9 mouse cellular contexts compared by ENCODE assay signal in the genomic region with DNA sequence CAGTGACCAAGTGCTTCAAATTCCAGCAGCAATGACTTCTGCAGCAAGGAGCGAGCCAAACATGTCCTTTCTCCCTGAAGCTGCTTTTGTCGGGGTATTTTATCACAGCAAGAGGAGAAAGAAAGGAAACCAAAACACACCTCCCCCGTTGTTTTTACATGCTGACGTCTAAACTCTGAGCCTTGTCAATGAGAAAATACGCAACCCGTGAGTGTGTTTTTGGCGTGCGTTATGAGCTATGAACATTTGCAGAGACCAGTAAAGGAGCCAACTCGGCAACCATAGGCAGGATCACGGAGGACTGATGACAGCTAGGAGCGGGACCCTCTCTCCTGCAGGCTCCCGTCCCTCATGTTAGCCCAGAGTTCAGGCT. TPM values are rescaled to one million over a fixed set of nuclear protein-coding genes. Genes with fewer than 3 reads are reported as not detected.
DNase-seq lines count a peak whose midpoint lies in the region; ATAC-seq and TF ChIP-seq lines count a peak whose summit lies in the region.
"Had no signal": no experiment of that assay in that cellular context is flagged by ENCODE, and none has a peak within 500 bp of the region (broad histone marks: within the 10 kb centered on the region; RNA-seq: fewer than 3 reads in every experiment).

No protein-coding gene starts in this region.

- peak overlapping the region; percentile 91; the same call in 1 of the 2 replicates for H3K27ac ChIP-seq in lung, embryonic 15.5 days
- no peak overlapping the region for H3K27ac ChIP-seq in embryonic facial prominence, embryonic 11.5 days (replicated peaks; ENCODE audit: low read depth, low read length)
- H3K27ac ChIP-seq in intestine, postnatal 0 days (ENCODE audit: low read depth, low read length) = no peak overlapping the region
- H3K27ac ChIP-seq in small intestine, adult 2 months (ENCODE audit: insufficient read depth, low read depth, low read length) = no peak overlapping the region

- no peaks in the 10 kb centered on the region for H3K9me3 ChIP-seq in lung, embryonic 15.5 days
- no peaks in the 10 kb centered on the region for H3K9me3 ChIP-seq in embryonic facial prominence, embryonic 11.5 days (replicated peaks; ENCODE audit: control insufficient read depth, low read length)
- no peaks in the 10 kb centered on the region for H3K9me3 ChIP-seq in intestine, postnatal 0 days (ENCODE audit: control insufficient read depth)

- H3K4me1 ChIP-seq in lung, embryonic 15.5 days = peaks cover 10% of the 10 kb centered on the region
- H3K4me1 ChIP-seq in embryonic facial prominence, embryonic 11.5 days (ENCODE audit: control insufficient read depth, insufficient read depth, low read length) = no peaks in the 10 kb centered on the region
- 0 out of 2 replicates have a peak, but pooled peaks cover 2% of the 10 kb centered on the region for H3K4me1 ChIP-seq in intestine, postnatal 0 days (replicated peaks; ENCODE audit: control insufficient read depth, insufficient read depth, low read length)
- H3K4me1 ChIP-seq in small intestine, adult 2 months (ENCODE audit: control insufficient read depth, insufficient read depth, insufficient read length, low read length) = peaks cover 3% of the 10 kb centered on the region

- no peak for TF ChIP-seq CTCF in intestine, postnatal 0 days (IDR thresholded peaks at IDR 0.05; ENCODE audit: low read depth)
- no peak for TF ChIP-seq CTCF in small intestine, adult 2 months (IDR thresholded peaks at IDR 0.05; ENCODE audit: extremely low read depth, insufficient read length, insufficient replicate concordance, low read depth, low read length)

- ATAC-seq in lung, embryonic 15.5 days (ENCODE audit: borderline replicate concordance, extremely low read depth, low FRiP score, low TSS enrichment) = no peak; the same call in none of the 2 replicates
- no peak for ATAC-seq in embryonic facial prominence, embryonic 11.5 days (replicated peaks; ENCODE audit: insufficient number of reproducible peaks, low FRiP score, low TSS enrichment, low read depth)
- ATAC-seq in intestine, postnatal 0 days = no peak

- TF ChIP-seq POLR2A in small intestine, adult 2 months (IDR thresholded peaks at IDR 0.05; ENCODE audit: low read depth, low read length) = no peak

- no peaks in the 10 kb centered on the region for H3K27me3 ChIP-seq in lung, embryonic 15.5 days
- H3K27me3 ChIP-seq in embryonic facial prominence, embryonic 11.5 days (ENCODE audit: control insufficient read depth, insufficient read depth, low read length) = no peaks in the 10 kb centered on the region
- no peaks in the 10 kb centered on the region for H3K27me3 ChIP-seq in intestine, postnatal 0 days (replicated peaks; ENCODE audit: control insufficient read depth, insufficient read depth, low read length)
- no peaks in the 10 kb centered on the region for H3K27me3 ChIP-seq in small intestine, adult 2 months (ENCODE audit: control insufficient read depth, insufficient read depth, low read length)

- peak overlapping the region; percentile 96 for H3K4me2 ChIP-seq in lung, embryonic 15.5 days
- peak overlapping the region; percentile 87 for H3K4me2 ChIP-seq in embryonic facial prominence, embryonic 11.5 days (ENCODE audit: low read depth, low read length)
- peak overlapping the region; percentile 90 for H3K4me2 ChIP-seq in intestine, postnatal 0 days (replicated peaks; ENCODE audit: low read depth)

- H3K9ac ChIP-seq in lung, embryonic 15.5 days = peak overlapping the region; percentile 69
- H3K9ac ChIP-seq in embryonic facial prominence, embryonic 11.5 days (replicated peaks; ENCODE audit: low read length) = peak overlapping the region; percentile 77
- H3K9ac ChIP-seq in intestine, postnatal 0 days (ENCODE audit: low read depth, low read length) = peak overlapping the region; percentile 43; the same call in 1 of the 2 replicates

- H3K36me3 ChIP-seq in lung, embryonic 15.5 days = no peaks in the 10 kb centered on the region; the same call in 1 of the 2 replicates
- H3K36me3 ChIP-seq in embryonic facial prominence, embryonic 11.5 days (replicated peaks; ENCODE audit: control insufficient read depth, insufficient read depth, low read depth, low read length) = no peaks in the 10 kb centered on the region
- no peaks in the 10 kb centered on the region for H3K36me3 ChIP-seq in intestine, postnatal 0 days (ENCODE audit: control insufficient read depth, insufficient read depth)
- H3K36me3 ChIP-seq in small intestine, adult 2 months (ENCODE audit: control insufficient read depth, insufficient read depth, low read length) = no peaks in the 10 kb centered on the region

- WGBS in lung, embryonic 15.5 days = 3% methylated on average over 12 of the region's 12 CpGs
- 9% methylated on average over 12 of the region's 12 CpGs for WGBS in embryonic facial prominence, embryonic 11.5 days
- 7% methylated on average over 12 of the region's 12 CpGs for WGBS in intestine, postnatal 0 days
- WGBS in small intestine, adult 2 months = 2% methylated on average over 12 of the region's 12 CpGs

- DNase-seq in lung, postnatal 14 days = no peak
- DNase-seq in embryonic facial prominence, embryonic 11.5 days (ENCODE audit: low spot score) = no peak
- no peak for DNase-seq in ovary, adult 18-20 months (ENCODE audit: low spot score)
- no peak for DNase-seq in right cerebral cortex, postnatal 4 days
- no peak for DNase-seq in adrenal gland, postnatal 4 days (ENCODE audit: low spot score in 2 of 2)

- H3K4me3 ChIP-seq in lung, embryonic 15.5 days = peak overlapping the region; percentile 94
- peak overlapping the region; percentile 67 for H3K4me3 ChIP-seq in embryonic facial prominence, embryonic 11.5 days (ENCODE audit: low read depth, low read length)
- H3K4me3 ChIP-seq in intestine, postnatal 0 days (ENCODE audit: low read depth, low read length) = peak overlapping the region; percentile 63
- peak overlapping the region; percentile 81 for H3K4me3 ChIP-seq in small intestine, adult 2 months (ENCODE audit: low read depth, low read length)

RNA-seq across cellular contexts. Expression of a gene that starts 0.8 kb away (rescaled TPM):
- 71.6 and 74.5 TPM in 2 replicates for polyA plus RNA-seq in lung, embryonic 15.5 days (2015; fragmentation: Nextera tagmentation; extraction: Ambion mirVana)
- 86.4 and 92.5 TPM in 2 replicates for polyA plus RNA-seq in embryonic facial prominence, embryonic 11.5 days (2014; fragmentation: Nextera tagmentation; extraction: Ambion mirVana)
- 14.8 and 16.5 TPM in 2 replicates for polyA plus RNA-seq in intestine, postnatal 0 days (2015; fragmentation: Nextera tagmentation; extraction: Ambion mirVana)
- 5.8 and 16.4 TPM in 2 replicates for polyA plus RNA-seq in small intestine, adult 2 months (2012; rRNA removed)
- 10 to 100 TPM; 12.8 to 16.8 TPM for total RNA-seq in adrenal gland, postnatal 4 days (2021)

RNA-seq across cellular contexts. Expression of a gene that starts 8.5 kb away (rescaled TPM):
- not detected in 2 replicates for polyA plus RNA-seq in lung, embryonic 15.5 days (2015; fragmentation: Nextera tagmentation; extraction: Ambion mirVana)
- 0.35 and 0.45 TPM in 2 replicates for polyA plus RNA-seq in embryonic facial prominence, embryonic 11.5 days (2014; fragmentation: Nextera tagmentation; extraction: Ambion mirVana)
- polyA plus RNA-seq in intestine, postnatal 0 days (2015; fragmentation: Nextera tagmentation; extraction: Ambion mirVana) = 0.13 TPM in 1 of 2 replicates, not detected in the other
- 0.19 and 0.37 TPM in 2 replicates for polyA plus RNA-seq in small intestine, adult 2 months (2012; rRNA removed)
- under 1 TPM; 0.40 to 0.56 TPM for total RNA-seq in adrenal gland, postnatal 4 days (2021)
- total RNA-seq: hematopoietic stem cell, adult 5-6 weeks had no signal

RNA-seq across cellular contexts. Expression of a gene that starts 19.6 kb away (rescaled TPM):
- 0.12 TPM in 1 of 2 replicates, not detected in the other for polyA plus RNA-seq in lung, embryonic 15.5 days (2015; fragmentation: Nextera tagmentation; extraction: Ambion mirVana)
- polyA plus RNA-seq in embryonic facial prominence, embryonic 11.5 days (2014; fragmentation: Nextera tagmentation; extraction: Ambion mirVana) = 0.42 TPM in 1 of 2 replicates, not detected in the other
- polyA plus RNA-seq in intestine, postnatal 0 days (2015; fragmentation: Nextera tagmentation; extraction: Ambion mirVana) = 0.10 TPM in 1 of 2 replicates, not detected in the other
- polyA plus RNA-seq in small intestine, adult 2 months (2012; rRNA removed) = 6.3 and 14.1 TPM in 2 replicates
- 1 to 10 TPM in 1 of 2 experiments, under 1 TPM in 1; 0.65 to 1.5 TPM for total RNA-seq in adrenal gland, postnatal 4 days (2021)

RNA-seq across cellular contexts. Expression of a gene that starts 31.0 kb away (rescaled TPM):
- polyA plus RNA-seq in lung, embryonic 15.5 days (2015; fragmentation: Nextera tagmentation; extraction: Ambion mirVana) = 4.1 and 6.3 TPM in 2 replicates
- 66.3 and 66.7 TPM in 2 replicates for polyA plus RNA-seq in embryonic facial prominence, embryonic 11.5 days (2014; fragmentation: Nextera tagmentation; extraction: Ambion mirVana)
- 1.7 and 3.0 TPM in 2 replicates for polyA plus RNA-seq in intestine, postnatal 0 days (2015; fragmentation: Nextera tagmentation; extraction: Ambion mirVana)
- polyA plus RNA-seq in small intestine, adult 2 months (2012; rRNA removed) = 0.24 and 0.52 TPM in 2 replicates
- 10 to 100 TPM; 13.3 to 17.7 TPM for total RNA-seq in adrenal gland, postnatal 4 days (2021)

RNA-seq across cellular contexts. Expression of a gene that starts 31.1 kb away (rescaled TPM):
- polyA plus RNA-seq in lung, embryonic 15.5 days (2015; fragmentation: Nextera tagmentation; extraction: Ambion mirVana) = 1.1 and 1.3 TPM in 2 replicates
- 0.18 and 0.26 TPM in 2 replicates for polyA plus RNA-seq in embryonic facial prominence, embryonic 11.5 days (2014; fragmentation: Nextera tagmentation; extraction: Ambion mirVana)
- not detected in 2 replicates for polyA plus RNA-seq in intestine, postnatal 0 days (2015; fragmentation: Nextera tagmentation; extraction: Ambion mirVana)
- polyA plus RNA-seq in small intestine, adult 2 months (2012; rRNA removed) = 0.38 and 2.6 TPM in 2 replicates
- under 1 TPM; 0.70 to 0.79 TPM for total RNA-seq in adrenal gland, postnatal 4 days (2021)
